Mouse (Mus musculus): ENCODE data around the gene 1810009A15Rik. TPM values are rescaled to one million over a fixed set of nuclear protein-coding genes. Genes with fewer than 3 reads are reported as not detected.

The 1810009A15Rik gene
- polyA plus RNA-seq, 1 experiment from 2014 or later, result 98.0 TPM

DNA sequence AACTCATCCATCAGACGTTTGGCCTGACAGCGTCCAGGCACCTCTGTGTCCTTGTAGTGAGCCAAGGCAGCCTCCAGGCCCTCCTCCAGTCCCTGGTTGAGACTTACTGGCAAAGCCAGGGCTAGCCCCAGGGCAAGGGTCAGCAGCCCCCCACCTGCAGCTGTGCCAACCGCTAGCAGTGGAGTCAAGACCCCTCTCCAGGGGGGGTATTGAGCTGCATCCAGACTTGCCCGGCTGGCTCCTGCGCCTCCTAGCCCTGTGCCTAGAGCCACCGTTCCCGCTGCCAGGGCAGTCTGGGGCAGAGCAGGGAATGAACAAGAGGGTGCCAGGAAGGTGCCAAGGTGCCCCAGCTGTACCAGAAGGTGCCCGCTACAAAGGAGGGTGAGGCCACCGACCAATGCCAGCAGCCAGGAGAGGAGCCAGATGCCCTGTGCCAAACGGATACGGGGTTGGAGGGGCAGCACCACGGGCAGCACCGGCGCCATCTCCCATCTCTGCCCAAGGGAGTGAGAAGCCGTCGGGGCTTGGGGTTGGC is 40.1 kb downstream of the 1810009A15Rik start:
- Histone ChIP-seq H3K27ac (peak overlapping the region; percentile 77), H3K9ac (peak overlapping the region; percentile 88; the same call in 1 of the 2 replicates), H3K4me2 (replicated peaks) (peak overlapping the region; percentile 81), H3K27me3 (no peaks in the 10 kb centered on the region), H3K4me3 (peak overlapping the region; percentile 70), H3K9me3 (no peaks in the 10 kb centered on the region), H3K4me1 (peaks cover 9% of the 10 kb centered on the region; the same call in 1 of the 2 replicates), H3K36me3 (peaks cover 24% of the 10 kb centered on the region)
- ATAC-seq (ENCODE audit: insufficient number of reproducible peaks, insufficient read depth, low FRiP score, low TSS enrichment), result 0 out of 2 replicates have a peak, but pooled peaks have one; percentile 14
- WGBS, result 15% methylated on average over 16 of the region's 16 CpGs

GRCm38 (mm10) chr19:8929224-8930088 is 40.8 kb downstream of the 1810009A15Rik start, which contains the start of the genes Rom1 and Eml3:
TSS of gene Rom1 (minus strand) at chr19:8929356.
TSS of gene Eml3 (plus strand) at chr19:8929552.
- Histone ChIP-seq H3K4me1 (peaks cover 9% of the 10 kb centered on the region; the same call in 1 of the 2 replicates), H3K27ac (peak within 1 kb of the TSS; percentile 77), H3K4me3 (peak within 1 kb of the TSS; percentile 70), H3K36me3 (peaks cover 30% of the 10 kb centered on the region), H3K9ac (peak within 1 kb of the TSS; percentile 88), H3K9me3 (no peaks in the 10 kb centered on the region), H3K4me2 (replicated peaks) (peak within 1 kb of the TSS; percentile 81), H3K27me3 (no peaks in the 10 kb centered on the region)
- ATAC-seq (ENCODE audit: insufficient number of reproducible peaks, insufficient read depth, low FRiP score, low TSS enrichment), result peak; percentile 72
- 1% methylated on average over 71 of the region's 74 CpGs for WGBS

- ATAC-seq (ENCODE audit: insufficient number of reproducible peaks, insufficient read depth, low FRiP score, low TSS enrichment), result no peak
- Histone ChIP-seq H3K27me3 (no peaks in the 10 kb centered on the region), H3K9ac (peak overlapping the region; percentile 88), H3K9me3 (no peaks in the 10 kb centered on the region), H3K4me2 (replicated peaks) (peak overlapping the region; percentile 81), H3K27ac (no peak overlapping the region), H3K4me3 (peak overlapping the region; percentile 70), H3K36me3 (peaks cover 35% of the 10 kb centered on the region), H3K4me1 (peaks cover 9% of the 10 kb centered on the region; the same call in 1 of the 2 replicates)
- WGBS, result 11% methylated on average over 11 of the region's 11 CpGs
Observed at GRCm38 (mm10) chr19:8930117-8930516, 41.5 kb downstream of the 1810009A15Rik start.

DNA sequence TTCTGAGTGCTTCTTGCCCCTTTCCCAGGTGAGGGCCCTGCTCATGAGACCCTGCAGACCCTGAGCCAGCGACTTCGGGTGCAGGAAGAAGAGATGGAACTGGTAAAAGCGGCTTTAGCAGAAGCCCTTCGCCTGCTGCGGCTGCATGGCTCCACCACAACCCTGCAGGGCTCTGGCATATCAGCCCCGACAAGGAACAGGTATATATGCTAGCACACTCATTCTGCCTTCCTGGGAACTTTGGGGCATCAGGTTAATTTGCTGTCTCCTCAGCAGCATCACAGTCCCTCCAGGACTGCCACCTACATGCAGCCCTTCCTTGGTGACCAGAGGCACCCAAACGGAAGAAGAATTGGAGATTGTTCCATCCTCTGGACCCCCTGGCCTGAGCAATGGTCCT is 42.1 kb downstream of the 1810009A15Rik start:
- no peak overlapping the region for H3K27ac ChIP-seq
- no peak for ATAC-seq (ENCODE audit: insufficient number of reproducible peaks, insufficient read depth, low FRiP score, low TSS enrichment)
- H3K27me3 ChIP-seq, result no peaks in the 10 kb centered on the region
- H3K9me3 ChIP-seq, result no peaks in the 10 kb centered on the region
- H3K9ac ChIP-seq, result peak overlapping the region; percentile 88
- peak overlapping the region; percentile 70; the same call in 1 of the 2 replicates for H3K4me3 ChIP-seq
- 83% methylated on average over 7 of the region's 7 CpGs for WGBS
- H3K4me2 ChIP-seq (replicated peaks), result peak overlapping the region; percentile 81
- peaks cover 36% of the 10 kb centered on the region for H3K36me3 ChIP-seq
- H3K4me1 ChIP-seq, result peaks cover 9% of the 10 kb centered on the region; the same call in 1 of the 2 replicates

DNA sequence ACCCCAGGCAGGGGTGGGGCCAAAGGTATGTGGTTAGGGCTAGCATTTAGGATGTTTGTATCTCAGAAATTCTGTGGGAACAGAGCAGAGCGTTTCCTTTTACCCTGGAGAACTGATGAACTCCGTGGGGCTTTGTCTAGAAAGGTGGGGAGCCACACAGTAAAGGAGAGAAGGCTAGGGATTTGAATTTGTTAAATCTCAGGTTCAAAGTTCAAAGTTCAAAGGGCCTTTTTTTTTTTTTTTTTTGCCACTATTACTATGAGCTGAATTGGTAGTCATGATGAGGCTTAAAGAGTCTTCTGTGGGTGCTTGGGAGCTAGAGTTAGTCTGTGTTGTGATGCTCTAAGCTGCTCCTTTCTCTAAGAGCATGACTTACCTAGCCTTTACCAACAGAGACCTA is 48.1 kb downstream of the 1810009A15Rik start:
- no peak overlapping the region for H3K4me3 ChIP-seq
- H3K4me2 ChIP-seq (replicated peaks), result no peak overlapping the region
- H3K4me1 ChIP-seq, result peaks cover 10% of the 10 kb centered on the region
- no peaks in the 10 kb centered on the region for H3K9me3 ChIP-seq
- H3K9ac ChIP-seq, result no peak overlapping the region
- no peak for ATAC-seq (ENCODE audit: insufficient number of reproducible peaks, insufficient read depth, low FRiP score, low TSS enrichment)
- H3K36me3 ChIP-seq, result peaks cover 52% of the 10 kb centered on the region
- 87% methylated on average over 2 of the region's 2 CpGs for WGBS
- no peak overlapping the region for H3K27ac ChIP-seq
- H3K27me3 ChIP-seq, result no peaks in the 10 kb centered on the region

Small RNA genes lying within 50 kb of the gene (microRNA-seq; reads per million reads assigned to microRNA genes)
- gene Mir5136, result not detected

Other genes starting within 250 kb of the 1810009A15Rik start
- gene Chrm1, start 225.1 kb upstream of the 1810009A15Rik start, polyA plus RNA-seq (2016; fragmentation: Nextera tagmentation; extraction: Ambion mirVana), result 0.63 and 0.69 TPM in 2 replicates
- gene Slc3a2, start 165.5 kb upstream of the 1810009A15Rik start, polyA plus RNA-seq (2016; fragmentation: Nextera tagmentation; extraction: Ambion mirVana), result 119 and 122 TPM in 2 replicates
- 88.5 and 98.3 TPM in 2 replicates for gene Wdr74, start 153.0 kb upstream of the 1810009A15Rik start, polyA plus RNA-seq (2016; fragmentation: Nextera tagmentation; extraction: Ambion mirVana)
- 2.6 and 2.7 TPM in 2 replicates for gene 1700092M07Rik, start 148.1 kb upstream of the 1810009A15Rik start, polyA plus RNA-seq (2016; fragmentation: Nextera tagmentation; extraction: Ambion mirVana)
- 165 and 172 TPM in 2 replicates for gene Stx5a, start 147.4 kb upstream of the 1810009A15Rik start, polyA plus RNA-seq (2016; fragmentation: Nextera tagmentation; extraction: Ambion mirVana)
- gene Nxf1, start 131.8 kb upstream of the 1810009A15Rik start, polyA plus RNA-seq (2016; fragmentation: Nextera tagmentation; extraction: Ambion mirVana), result 218 and 221 TPM in 2 replicates
- gene Tmem223, start 117.9 kb upstream of the 1810009A15Rik start, polyA plus RNA-seq (2016; fragmentation: Nextera tagmentation; extraction: Ambion mirVana), result 202 and 221 TPM in 2 replicates
- 48.4 and 54.1 TPM in 2 replicates for gene Tmem179b, start 114.4 kb upstream of the 1810009A15Rik start, polyA plus RNA-seq (2016; fragmentation: Nextera tagmentation; extraction: Ambion mirVana)
- 39.9 and 40.4 TPM in 2 replicates for gene Taf6l, start 102.4 kb upstream of the 1810009A15Rik start, polyA plus RNA-seq (2016; fragmentation: Nextera tagmentation; extraction: Ambion mirVana)
- gene Polr2g, start 90.3 kb upstream of the 1810009A15Rik start, polyA plus RNA-seq (2016; fragmentation: Nextera tagmentation; extraction: Ambion mirVana), result 166 and 170 TPM in 2 replicates
- gene Zbtb3, start 86.3 kb upstream of the 1810009A15Rik start, polyA plus RNA-seq (2016; fragmentation: Nextera tagmentation; extraction: Ambion mirVana), result 6.5 and 7.2 TPM in 2 replicates
- 71.3 and 71.7 TPM in 2 replicates for gene Ttc9c, start 69.5 kb upstream of the 1810009A15Rik start, polyA plus RNA-seq (2016; fragmentation: Nextera tagmentation; extraction: Ambion mirVana)
- 6.2 TPM in 2 replicates for gene Hnrnpul2, start 68.8 kb upstream of the 1810009A15Rik start, polyA plus RNA-seq (2016; fragmentation: Nextera tagmentation; extraction: Ambion mirVana)
- gene AC129217.1, start 59.1 kb upstream of the 1810009A15Rik start, polyA plus RNA-seq (2016; fragmentation: Nextera tagmentation; extraction: Ambion mirVana), result not detected in 2 replicates
- gene Bscl2, start 51.4 kb upstream of the 1810009A15Rik start, polyA plus RNA-seq (2016; fragmentation: Nextera tagmentation; extraction: Ambion mirVana), result 43.0 and 47.5 TPM in 2 replicates
- gene Gng3, start 49.7 kb upstream of the 1810009A15Rik start, polyA plus RNA-seq (2016; fragmentation: Nextera tagmentation; extraction: Ambion mirVana), result 30.5 and 38.9 TPM in 2 replicates
- 0.18 and 0.77 TPM in 2 replicates for gene Lrrn4cl, start 38.1 kb upstream of the 1810009A15Rik start, polyA plus RNA-seq (2016; fragmentation: Nextera tagmentation; extraction: Ambion mirVana)
- 179 and 189 TPM in 2 replicates for gene Ubxn1, start 17.4 kb upstream of the 1810009A15Rik start, polyA plus RNA-seq (2016; fragmentation: Nextera tagmentation; extraction: Ambion mirVana)
- gene Uqcc3, start 7.9 kb upstream of the 1810009A15Rik start, polyA plus RNA-seq (2016; fragmentation: Nextera tagmentation; extraction: Ambion mirVana), result 66.0 and 67.6 TPM in 2 replicates
- 82.3 and 88.4 TPM in 2 replicates for gene Lbhd1, start 5.1 kb upstream of the 1810009A15Rik start, polyA plus RNA-seq (2016; fragmentation: Nextera tagmentation; extraction: Ambion mirVana)
- gene Gm49403, start 4.9 kb upstream of the 1810009A15Rik start, polyA plus RNA-seq (2016; fragmentation: Nextera tagmentation; extraction: Ambion mirVana), result not detected in 2 replicates
- not detected in 2 replicates for gene Gm49416, start 73 bp downstream of the 1810009A15Rik start, polyA plus RNA-seq (2016; fragmentation: Nextera tagmentation; extraction: Ambion mirVana)
- 50.4 and 51.5 TPM in 2 replicates for gene Ints5, start 4.2 kb downstream of the 1810009A15Rik start, polyA plus RNA-seq (2016; fragmentation: Nextera tagmentation; extraction: Ambion mirVana)
- gene Ganab, start 9.2 kb downstream of the 1810009A15Rik start, polyA plus RNA-seq (2016; fragmentation: Nextera tagmentation; extraction: Ambion mirVana), result 112 and 119 TPM in 2 replicates
- gene B3gat3, start 31.5 kb downstream of the 1810009A15Rik start, polyA plus RNA-seq (2016; fragmentation: Nextera tagmentation; extraction: Ambion mirVana), result 54.6 and 58.5 TPM in 2 replicates
- gene Rom1, start 40.5 kb downstream of the 1810009A15Rik start, polyA plus RNA-seq (2016; fragmentation: Nextera tagmentation; extraction: Ambion mirVana), result 2.7 and 3.0 TPM in 2 replicates
- gene Eml3, start 40.7 kb downstream of the 1810009A15Rik start, polyA plus RNA-seq (2016; fragmentation: Nextera tagmentation; extraction: Ambion mirVana), result 29.0 and 29.7 TPM in 2 replicates
- gene Mta2, start 53.0 kb downstream of the 1810009A15Rik start, polyA plus RNA-seq (2016; fragmentation: Nextera tagmentation; extraction: Ambion mirVana), result 202 and 211 TPM in 2 replicates
- 35.6 and 38.1 TPM in 2 replicates for gene Tut1, start 65.0 kb downstream of the 1810009A15Rik start, polyA plus RNA-seq (2016; fragmentation: Nextera tagmentation; extraction: Ambion mirVana)
- 471 and 477 TPM in 2 replicates for gene Eef1g, start 78.2 kb downstream of the 1810009A15Rik start, polyA plus RNA-seq (2016; fragmentation: Nextera tagmentation; extraction: Ambion mirVana)
- 24.4 and 27.7 TPM in 2 replicates for gene Ahnak, start 100.4 kb downstream of the 1810009A15Rik start, polyA plus RNA-seq (2016; fragmentation: Nextera tagmentation; extraction: Ambion mirVana)
- gene Scgb1a1, start 199.1 kb downstream of the 1810009A15Rik start, polyA plus RNA-seq (2016; fragmentation: Nextera tagmentation; extraction: Ambion mirVana), result not detected in 2 replicates
- gene Asrgl1, start 246.8 kb downstream of the 1810009A15Rik start, polyA plus RNA-seq (2016; fragmentation: Nextera tagmentation; extraction: Ambion mirVana), result 16.4 and 17.6 TPM in 2 replicates